Mouse (Mus musculus) CH12.LX (cell line): ENCODE results near the gene Cmah.
A peak's percentile ranks its signal among the peaks of the same experiment; 100 is the strongest.

Experiments
- CTCF ChIP-seq, 2 experiments: IDR thresholded peaks in 1 of 2; conservative IDR thresholded peaks in 1 of 2; 2 replicates each; pipeline ENCODE4 v1.5.1; 2011 to 2012; ENCODE audit warnings: low read depth in 2 of 2, low read length in 2 of 2, improper control_type of control experiment in 1 of 2, inconsistent platforms in 1 of 2, mild to moderate bottlenecking in 1 of 2, moderate library complexity in 1 of 2
- EP300 ChIP-seq: IDR thresholded peaks from 2 replicates; pipeline ENCODE4 v1.6.1; 2011; ENCODE audit warnings: low read length, improper control_type of control experiment
- ETS1 ChIP-seq: conservative IDR thresholded peaks from 2 replicates; pipeline ENCODE4 v1.6.1; 2012; ENCODE audit warnings: low read depth, mild to moderate bottlenecking, inconsistent platforms, low read length, improper control_type of control experiment, moderate library complexity
- MAX ChIP-seq: IDR thresholded peaks from 2 replicates; pipeline ENCODE4 v1.6.1; 2011; ENCODE audit warnings: low read length, improper control_type of control experiment
- POLR2A ChIP-seq: IDR thresholded peaks from 2 replicates; pipeline ENCODE4 v1.6.1; 2011; ENCODE audit warnings: low read depth, mild to moderate bottlenecking, improper control_type of control experiment, low read length
- POLR2AphosphoS2 ChIP-seq: IDR thresholded peaks from 2 replicates; pipeline ENCODE4 v1.6.1; 2011; ENCODE audit warnings: low read depth, low read length, improper control_type of control experiment
- RAD21 ChIP-seq: IDR thresholded peaks from 2 replicates; pipeline ENCODE4 v1.6.1; 2011; ENCODE audit warnings: low read depth, mild to moderate bottlenecking, low read length, improper control_type of control experiment, moderate library complexity
- TBP ChIP-seq: conservative IDR thresholded peaks from 2 replicates; pipeline ENCODE4 v1.6.1; 2011; ENCODE audit warnings: low read depth, low read length, improper control_type of control experiment
- UBTF ChIP-seq: IDR thresholded peaks from 2 replicates; pipeline ENCODE4 v1.6.1; 2012; ENCODE audit warnings: low read depth, mild to moderate bottlenecking, inconsistent platforms, low read length, improper control_type of control experiment, moderate library complexity
- USF1 ChIP-seq: IDR thresholded peaks from 2 replicates; pipeline ENCODE4 v1.6.1; 2014; ENCODE audit warnings: low read depth, mild to moderate bottlenecking, inconsistent platforms, low read length, improper control_type of control experiment
- ZNF384 ChIP-seq: IDR thresholded peaks from 2 replicates; pipeline ENCODE4 v1.6.1; 2012; ENCODE audit warnings: low read depth, low read length, improper control_type of control experiment, inconsistent platforms

GRCm38 (mm10) chr13:24487061-24487460, 159.9 kb downstream of the Cmah start:
- TF ChIP-seq ETS1 (peak; percentile 72), CTCF (conservative IDR thresholded peaks at IDR 0.05 in 1 of 2, IDR thresholded peaks at IDR 0.05 in 1 of 2; ENCODE audit: low read depth in 2 of 2, low read length in 2 of 2) (no peak), TBP (0 out of 2 replicates have a peak, but pooled peaks have one; percentile 39), POLR2AphosphoS2 (no peak), USF1 (no peak), UBTF (no peak), ZNF384 (no peak), RAD21 (no peak), MAX (no peak; the same call in 1 of the 2 replicates), POLR2A (no peak), EP300 (no peak; the same call in 1 of the 2 replicates)
